Mouse (Mus musculus) ES-E14 (cell line): ENCODE results near the gene Lsm4.

Source experiments
- CHD2 ChIP-seq: IDR thresholded peaks from 2 replicates; pipeline ENCODE4 v1.6.1; 2014; ENCODE audit warnings: mild to moderate bottlenecking, low read depth, low read length, inconsistent platforms
- HCFC1 ChIP-seq: IDR thresholded peaks from 2 replicates; pipeline ENCODE4 v1.6.1; 2012; ENCODE audit warnings: low read length, inconsistent platforms, borderline replicate concordance; ENCODE audit not compliant: insufficient read depth
- MAFK ChIP-seq: IDR thresholded peaks from 2 replicates; pipeline ENCODE4 v1.6.1; 2014; ENCODE audit warnings: mild to moderate bottlenecking, low read depth, low read length, inconsistent platforms; ENCODE audit not compliant: insufficient read depth
- ZC3H11A ChIP-seq: IDR thresholded peaks from 2 replicates; pipeline ENCODE4 v1.6.1; 2012; ENCODE audit warnings: low read depth, mild to moderate bottlenecking, inconsistent platforms, low read length, borderline replicate concordance
- ZNF384 ChIP-seq: IDR thresholded peaks from 2 replicates; pipeline ENCODE4 v1.6.1; 2012; ENCODE audit warnings: low read depth, low read length, inconsistent platforms

- TF ChIP-seq CHD2 = no peak
- no peak for TF ChIP-seq ZC3H11A
- TF ChIP-seq HCFC1 = no peak
- TF ChIP-seq MAFK = no peak
- no peak for TF ChIP-seq ZNF384
Observed at GRCm38 (mm10) chr8:70636838-70637237, 36.2 kb upstream of the Lsm4 start.
